Mouse (Mus musculus): Measurements from ENCODE around the gene Gsto2. TPM values are rescaled to one million over a fixed set of nuclear protein-coding genes. Genes with fewer than 3 reads are reported as not detected.

Gene Gsto2
- total RNA-seq, 2 experiments from 2014 or later, result 1.4 to 1.7 TPM

Small RNA genes lying within 50 kb of the gene (microRNA-seq; reads per million reads assigned to microRNA genes)
- gene Gm22240, result 0 reads per million in 2 experiments

Other genes with a start within 250 kb of the Gsto2 start
- gene Col17a1, start 173.4 kb upstream of the Gsto2 start, total RNA-seq (2021), result under 1 TPM; 0.23 to 0.40 TPM
- 100 to 1,000 TPM in 1 of 2 experiments, 10 to 100 TPM in 1; 97.9 to 102 TPM for gene Sfr1, start 133.9 kb upstream of the Gsto2 start, total RNA-seq (2021)
- gene Gsto1, start 10.6 kb upstream of the Gsto2 start, total RNA-seq (2021), result 10 to 100 TPM; 58.1 to 62.5 TPM
- 1 to 10 TPM in 1 of 2 experiments, under 1 TPM in 1; 0.34 to 1.2 TPM for gene Cfap43, start 53.8 kb downstream of the Gsto2 start, total RNA-seq (2021)
- 1 to 10 TPM in 1 of 2 experiments, under 1 TPM in 1; 0.94 to 1.1 TPM for gene Itprip, start 53.8 kb downstream of the Gsto2 start, total RNA-seq (2021)
- gene Cfap58, start 72.1 kb downstream of the Gsto2 start, total RNA-seq (2021), result under 1 TPM; 0.24 to 0.55 TPM